Mouse (Mus musculus): ENCODE data around the gene Gm47289.
A peak's percentile ranks its signal among the peaks of the same experiment; 100 is the strongest.

The Gm47289 gene

GRCm38 (mm10) chr9:119158861-119159260 is at the start of gene Gm47289:
TSS of gene Gm47289 (plus strand) at chr9:119159161.
- no peak for DNase-seq

- DNase-seq: no peak
Measured at GRCm38 (mm10) chr9:119109685-119110353, 49.1 kb upstream of the Gm47289 start.

GRCm38 (mm10) chr9:119110640-119111039 is 48.3 kb upstream of the Gm47289 start:
- no peak for DNase-seq

GRCm38 (mm10) chr9:119114911-119115310 is 44.0 kb upstream of the Gm47289 start:
- DNase-seq: no peak

GRCm38 (mm10) chr9:119119409-119120167 is 39.4 kb upstream of the Gm47289 start:
- DNase-seq: no peak

GRCm38 (mm10) chr9:119120168-119120560 is 38.8 kb upstream of the Gm47289 start:
- no peak for DNase-seq

- no peak for DNase-seq
Measured at GRCm38 (mm10) chr9:119122596-119123369, 36.2 kb upstream of the Gm47289 start.

GRCm38 (mm10) chr9:119128436-119129181 is 30.4 kb upstream of the Gm47289 start:
- no peak for DNase-seq

GRCm38 (mm10) chr9:119130692-119131091 is 28.3 kb upstream of the Gm47289 start:
- DNase-seq: no peak

- no peak for DNase-seq
Measured at GRCm38 (mm10) chr9:119138836-119139235, 20.1 kb upstream of the Gm47289 start.

- no peak for DNase-seq
Measured at GRCm38 (mm10) chr9:119142066-119142465, 16.9 kb upstream of the Gm47289 start.

- no peak for DNase-seq
Measured at GRCm38 (mm10) chr9:119143372-119143771, 15.6 kb upstream of the Gm47289 start.

GRCm38 (mm10) chr9:119144696-119145095 is 14.3 kb upstream of the Gm47289 start:
- peak; percentile 29 to 49 for DNase-seq

- DNase-seq: no peak
Measured at GRCm38 (mm10) chr9:119145137-119145536, 13.8 kb upstream of the Gm47289 start.

GRCm38 (mm10) chr9:119145638-119146037 is 13.3 kb upstream of the Gm47289 start:
- DNase-seq: no peak

- DNase-seq: no peak
Measured at GRCm38 (mm10) chr9:119146098-119146770, 12.7 kb upstream of the Gm47289 start.

GRCm38 (mm10) chr9:119149601-119150000 is 9.4 kb upstream of the Gm47289 start:
- no peak for DNase-seq

GRCm38 (mm10) chr9:119151751-119152150 is 7.2 kb upstream of the Gm47289 start:
- DNase-seq: no peak

GRCm38 (mm10) chr9:119155416-119155815 is 3.5 kb upstream of the Gm47289 start:
- DNase-seq: no peak

GRCm38 (mm10) chr9:119155826-119156225 is 3.1 kb upstream of the Gm47289 start:
- DNase-seq: no peak

GRCm38 (mm10) chr9:119156278-119157201 is 2.4 kb upstream of the Gm47289 start, which contains the start of gene Acaa1b:
TSS of gene Acaa1b (minus strand) at chr9:119157093.
- DNase-seq: peak; percentile 41 to 52

Measured in cerebellum, adult 18-20 months (tissue).